16 mouse cellular contexts compared by ENCODE assay signal in genomic region chr10:107218861-107219430, GRCm38 (mm10).
"Had no signal": no experiment of that assay in that cellular context is flagged by ENCODE, and none has a peak within 500 bp of the region (broad histone marks: within the 10 kb centered on the region; RNA-seq: fewer than 3 reads in every experiment).

No protein-coding gene starts in this region.

- DNase-seq: heart, postnatal 10 days; heart, postnatal 14 days; heart, postnatal 36 days; heart, postnatal 4 days; kidney, adult 11 months; kidney, adult 18-20 months; kidney, adult 2 months; kidney, adult 8-10 months; kidney, adult 9 months; kidney, postnatal 10 days; kidney, postnatal 14 days; kidney, postnatal 25 days; kidney, postnatal 36 days; kidney, postnatal 4 days; layer of hippocampus, adult 9-11 months; layer of hippocampus, postnatal 36 days had no signal
